Mouse (Mus musculus) embryonic facial prominence, embryonic 14.5 days (tissue): ENCODE results near the gene Lrrc18. TPM values are rescaled to one million over a fixed set of nuclear protein-coding genes. Genes with fewer than 3 reads are reported as not detected.
A peak's percentile ranks its signal among the peaks of the same experiment; 100 is the strongest.

ENCODE experiments used
- ATAC-seq: fragments of 200-750 bp; cut with Nextera tagmentation; 2 replicates; pipeline ENCODE4 v1.8.0; 2017; ENCODE audit warnings: low read depth, moderate number of reproducible peaks, moderate TSS enrichment
- DNase-seq: peaks from one replicate; pipeline ENCODE4 v3.0.0-alpha.2; 2015; ENCODE audit warnings: low spot score
- H3K27ac ChIP-seq: fragments of 300-500 bp; sonication (generic); replicated peaks from 2 replicates; pipeline ENCODE4 v1.5.1; 2014; ENCODE audit warnings: low read depth, mild to moderate bottlenecking, low read length, moderate library complexity
- H3K27me3 ChIP-seq: fragments of 300-500 bp; sonication (generic); replicated peaks from 2 replicates; pipeline ENCODE4 v1.6.1; 2014; ENCODE audit warnings: low read length; ENCODE audit not compliant: control insufficient read depth, insufficient read depth
- H3K36me3 ChIP-seq: fragments of 300-500 bp; sonication (generic); 2 replicates; pipeline ENCODE4 v1.6.1; 2014; ENCODE audit warnings: low read length, mixed read lengths; ENCODE audit not compliant: control insufficient read depth, insufficient read depth
- H3K4me1 ChIP-seq: fragments of 300-500 bp; sonication (generic); 2 replicates; pipeline ENCODE4 v1.6.1; 2014; ENCODE audit warnings: antibody characterized with exemption, low read length; ENCODE audit not compliant: control insufficient read depth, insufficient read depth
- H3K4me2 ChIP-seq: fragments of 300-500 bp; sonication (generic); 2 replicates; pipeline ENCODE4 v1.6.1; 2014; ENCODE audit warnings: low read depth, mild to moderate bottlenecking, low read length, moderate library complexity, mixed read lengths
- H3K4me3 ChIP-seq: fragments of 300-500 bp; sonication (generic); 2 replicates; pipeline ENCODE4 v1.5.1; 2014; ENCODE audit warnings: low read depth, mild to moderate bottlenecking, low read length
- H3K9ac ChIP-seq: fragments of 300-500 bp; sonication (generic); 2 replicates; pipeline ENCODE4 v1.6.1; 2014; ENCODE audit warnings: low read depth, mild to moderate bottlenecking, low read length, moderate library complexity, mixed read lengths
- H3K9me3 ChIP-seq: fragments of 300-500 bp; sonication (generic); 2 replicates; pipeline ENCODE4 v1.6.1; 2016; ENCODE audit warnings: low read length; ENCODE audit not compliant: control insufficient read depth
- WGBS: fragments of 180-500 bp; shearing (Covaris S2); extraction: QIAGEN DNeasy Blood & Tissue Kit; methylation state at CpG from one replicate; pipeline ENCODE4 v1.1.7; 2014; 5-methylcytosine and 5-hydroxymethylcytosine counted together
- polyA plus RNA-seq: library from polyadenylated mRNA; unstranded; fragments of >200 nt; fragmentation: Nextera tagmentation; extraction: Ambion mirVana; gene quantifications from 2 replicates; pipeline ENCODE4 v1.2.1, GENCODE M21; 2014

Lrrc18 gene
- polyA plus RNA-seq, 1 experiment from 2014 or later, result 0.96 TPM

GRCm38 (mm10) chr14:33019606-33020005 lies 28.4 kb downstream of the Lrrc18 start:
- no peaks in the 10 kb centered on the region for H3K36me3 ChIP-seq
- H3K27me3 ChIP-seq, result no peaks in the 10 kb centered on the region; the same call in 1 of the 2 replicates
- no peak overlapping the region for H3K27ac ChIP-seq
- H3K4me1 ChIP-seq, result peaks cover 8% of the 10 kb centered on the region
- DNase-seq (peak; percentile 83), ATAC-seq (no peak)
- 42% methylated on average over 5 of the region's 5 CpGs for WGBS
- no peak overlapping the region for H3K4me3 ChIP-seq
- no peaks in the 10 kb centered on the region for H3K9me3 ChIP-seq
- no peak overlapping the region for H3K9ac ChIP-seq
- H3K4me2 ChIP-seq, result no peak overlapping the region

GRCm38 (mm10) chr14:33030849-33031248 lies 39.7 kb downstream of the Lrrc18 start:
- ATAC-seq, result no peak

GRCm38 (mm10) chr14:33033424-33033823 lies 42.2 kb downstream of the Lrrc18 start:
- Histone ChIP-seq H3K4me1 (no peaks in the 10 kb centered on the region), H3K4me3 (no peak overlapping the region), H3K36me3 (no peaks in the 10 kb centered on the region), H3K27me3 (no peaks in the 10 kb centered on the region), H3K9me3 (no peaks in the 10 kb centered on the region), H3K4me2 (no peak overlapping the region), H3K27ac (no peak overlapping the region), H3K9ac (no peak overlapping the region)
- DNase-seq, result peak; percentile 61
- no peak for ATAC-seq
- WGBS, result 28% methylated on average over 6 of the region's 6 CpGs

More at GRCm38 (mm10) chr14:33030849-33031248, 39.7 kb downstream of the Lrrc18 start:
- H3K27me3 ChIP-seq, result no peaks in the 10 kb centered on the region
- H3K4me3 ChIP-seq, result no peak overlapping the region
- DNase-seq, result no peak
- H3K27ac ChIP-seq, result no peak overlapping the region
- no peaks in the 10 kb centered on the region for H3K36me3 ChIP-seq
- no peaks in the 10 kb centered on the region for H3K4me1 ChIP-seq
- H3K4me2 ChIP-seq, result no peak overlapping the region
- no peak overlapping the region for H3K9ac ChIP-seq
- 70% methylated on average over 3 of the region's 3 CpGs for WGBS
- no peaks in the 10 kb centered on the region for H3K9me3 ChIP-seq

GRCm38 (mm10) chr14:33035386-33035785 lies 44.2 kb downstream of the Lrrc18 start:
- Histone ChIP-seq H3K27ac (no peak overlapping the region), H3K4me3 (no peak overlapping the region), H3K9ac (no peak overlapping the region), H3K4me1 (no peaks in the 10 kb centered on the region), H3K4me2 (no peak overlapping the region), H3K27me3 (no peaks in the 10 kb centered on the region), H3K36me3 (no peaks in the 10 kb centered on the region), H3K9me3 (no peaks in the 10 kb centered on the region)
- WGBS, result 39% methylated on average over 5 of the region's 5 CpGs
- ATAC-seq, result no peak
- DNase-seq, result no peak

- Histone ChIP-seq H3K4me1 (no peaks in the 10 kb centered on the region), H3K27me3 (no peaks in the 10 kb centered on the region), H3K27ac (no peak overlapping the region), H3K4me2 (no peak overlapping the region), H3K9me3 (no peaks in the 10 kb centered on the region), H3K36me3 (no peaks in the 10 kb centered on the region), H3K4me3 (no peak overlapping the region), H3K9ac (no peak overlapping the region)
- ATAC-seq (no peak), DNase-seq (peak; percentile 10)
- 50% methylated on average over 3 of the region's 3 CpGs for WGBS
Observed at GRCm38 (mm10) chr14:33036811-33037210, 45.6 kb downstream of the Lrrc18 start.

GRCm38 (mm10) chr14:33045217-33045616 lies 54.0 kb downstream of the Lrrc18 start:
- H3K27me3 ChIP-seq, result peaks cover 3% of the 10 kb centered on the region; the same call in 1 of the 2 replicates
- H3K9me3 ChIP-seq, result no peaks in the 10 kb centered on the region
- H3K36me3 ChIP-seq, result no peaks in the 10 kb centered on the region
- H3K27ac ChIP-seq, result no peak overlapping the region
- no peak overlapping the region for H3K9ac ChIP-seq
- no peak overlapping the region for H3K4me2 ChIP-seq
- no peaks in the 10 kb centered on the region for H3K4me1 ChIP-seq
- ATAC-seq, result no peak
- 87% methylated on average over 3 of the region's 3 CpGs for WGBS
- H3K4me3 ChIP-seq, result no peak overlapping the region
- DNase-seq, result peak; percentile 12

- Histone ChIP-seq H3K4me2 (no peak overlapping the region), H3K4me3 (no peak overlapping the region), H3K27ac (no peak overlapping the region), H3K9me3 (no peaks in the 10 kb centered on the region), H3K9ac (no peak overlapping the region), H3K27me3 (no peaks in the 10 kb centered on the region), H3K4me1 (no peaks in the 10 kb centered on the region), H3K36me3 (no peaks in the 10 kb centered on the region)
- ATAC-seq (no peak), DNase-seq (no peak)
- WGBS, result 67% methylated on average over 8 of the region's 8 CpGs
Observed at GRCm38 (mm10) chr14:33053441-33053840, 62.3 kb downstream of the Lrrc18 start.

GRCm38 (mm10) chr14:33058881-33059660 lies 67.9 kb downstream of the Lrrc18 start:
- no peaks in the 10 kb centered on the region for H3K27me3 ChIP-seq
- H3K4me3 ChIP-seq, result no peak overlapping the region
- no peaks in the 10 kb centered on the region for H3K9me3 ChIP-seq
- no peak for ATAC-seq
- H3K9ac ChIP-seq, result no peak overlapping the region
- no peak overlapping the region for H3K4me2 ChIP-seq
- no peaks in the 10 kb centered on the region for H3K36me3 ChIP-seq
- DNase-seq, result no peak
- no peaks in the 10 kb centered on the region for H3K4me1 ChIP-seq
- WGBS, result 92% methylated on average over 7 of the region's 7 CpGs
- H3K27ac ChIP-seq, result no peak overlapping the region

- Histone ChIP-seq H3K9me3 (no peaks in the 10 kb centered on the region), H3K27me3 (no peaks in the 10 kb centered on the region), H3K4me1 (no peaks in the 10 kb centered on the region), H3K36me3 (no peaks in the 10 kb centered on the region), H3K4me3 (no peak overlapping the region), H3K9ac (no peak overlapping the region), H3K27ac (no peak overlapping the region), H3K4me2 (no peak overlapping the region)
- 67% methylated on average over 5 of the region's 5 CpGs for WGBS
- ATAC-seq, result no peak
- no peak for DNase-seq
Observed at GRCm38 (mm10) chr14:33062996-33063395, 71.8 kb downstream of the Lrrc18 start.
